Mouse (Mus musculus) embryo, embryonic 10 days (tissue): ENCODE results near the gene Lrrc23.

Experiments
- DNase-seq: peaks from one replicate; pipeline ENCODE4 v3.0.0-alpha.2; 2015; ENCODE audit warnings: low spot score

The Lrrc23 gene

DNA sequence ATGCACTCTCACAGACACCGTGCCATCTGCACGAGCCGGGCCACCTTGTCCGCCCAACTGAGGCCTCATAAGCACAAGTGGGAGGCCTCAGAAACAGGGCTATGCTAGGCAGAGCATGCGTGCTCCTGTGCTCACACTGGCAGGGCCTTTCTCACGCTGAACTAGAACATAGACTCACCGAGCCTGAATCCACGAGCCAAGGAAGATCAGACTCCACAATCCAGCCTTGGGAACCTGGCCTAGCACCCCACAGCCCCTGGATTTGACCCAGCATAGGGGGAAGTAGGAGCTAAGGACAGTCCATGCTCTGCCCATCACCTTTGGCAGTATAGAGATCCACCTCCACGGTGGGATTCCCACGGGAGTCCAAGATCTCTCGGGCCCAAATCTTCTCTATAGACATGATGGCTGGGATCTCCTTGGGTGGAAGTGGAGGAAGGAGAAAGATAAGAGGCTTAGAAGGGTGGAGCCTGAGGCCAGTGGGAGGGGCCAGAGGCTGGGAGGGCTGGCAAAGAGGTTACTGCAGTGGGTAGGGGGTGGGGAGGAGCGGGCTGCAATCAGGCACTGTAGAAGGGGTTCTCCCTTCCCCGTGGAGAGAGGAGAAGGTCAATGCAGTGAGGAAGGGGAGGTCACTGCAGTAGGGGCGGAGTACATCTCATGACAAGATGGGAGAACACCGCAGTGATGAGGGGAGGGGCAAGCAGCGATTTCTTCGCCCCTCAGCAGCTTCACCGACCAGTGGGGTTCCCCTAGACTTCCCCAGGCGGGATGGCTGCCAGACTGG lies 11.4 kb downstream of the Lrrc23 start:
- no peak for DNase-seq

DNA sequence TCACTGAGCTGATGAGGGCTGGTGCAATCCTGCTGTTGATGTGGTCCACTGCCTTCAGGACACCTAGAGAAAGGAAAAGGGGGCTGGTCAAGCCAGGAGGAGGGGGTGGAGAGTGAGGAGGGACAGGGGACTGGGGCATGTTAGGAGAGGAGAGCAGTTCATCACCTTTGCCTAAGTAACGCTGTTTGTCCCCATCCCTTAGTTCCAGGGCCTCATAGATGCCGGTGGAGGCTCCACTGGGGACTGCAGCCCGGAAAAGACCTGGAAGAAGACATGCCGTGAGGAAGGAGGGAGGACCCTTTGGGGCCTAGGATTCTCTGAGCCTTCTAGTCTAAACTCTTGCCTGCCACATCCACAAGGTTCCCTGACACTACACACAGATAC lies 12.0 kb downstream of the Lrrc23 start:
- no peak for DNase-seq

DNA sequence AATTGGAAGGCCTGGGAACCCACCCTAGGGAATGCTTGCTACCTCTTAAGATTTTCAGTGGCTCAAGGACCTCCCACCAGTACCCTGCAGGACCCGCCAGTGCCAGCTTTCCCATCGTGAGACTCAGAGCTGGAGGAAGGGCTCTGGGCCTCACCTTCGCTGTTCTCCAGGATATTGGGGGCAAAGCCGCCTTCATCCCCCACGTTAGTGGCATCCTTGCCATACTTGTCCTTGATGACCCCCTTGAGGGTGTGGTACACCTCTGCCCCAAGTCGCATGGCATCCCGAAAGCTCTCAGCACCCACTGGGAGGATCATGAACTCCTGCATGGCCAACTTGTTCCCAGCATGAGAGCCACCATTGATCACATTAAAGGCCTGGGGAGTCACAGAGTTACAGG lies 13.6 kb downstream of the Lrrc23 start:
- DNase-seq, result no peak

DNA sequence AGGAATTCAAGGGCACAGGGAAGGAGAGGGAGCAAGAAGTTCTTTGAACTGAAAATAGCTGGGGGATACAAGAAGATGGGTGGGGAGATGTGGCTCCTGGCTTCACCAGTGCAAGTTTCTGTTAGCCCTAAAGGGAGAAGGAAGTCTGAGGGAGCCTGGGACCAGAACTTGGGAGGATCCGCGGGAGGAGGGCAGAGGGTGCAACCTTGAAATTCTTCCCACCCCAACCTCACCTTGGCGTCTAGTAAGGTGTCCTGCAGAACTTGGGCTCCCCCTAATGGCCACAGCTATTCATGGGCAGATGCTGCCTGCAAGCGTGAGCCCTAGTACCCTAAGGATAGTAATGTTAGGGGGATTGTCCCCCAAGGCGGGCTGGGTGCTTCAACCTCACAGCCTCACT lies 20.3 kb downstream of the Lrrc23 start:
- DNase-seq, result peak; percentile 89

DNA sequence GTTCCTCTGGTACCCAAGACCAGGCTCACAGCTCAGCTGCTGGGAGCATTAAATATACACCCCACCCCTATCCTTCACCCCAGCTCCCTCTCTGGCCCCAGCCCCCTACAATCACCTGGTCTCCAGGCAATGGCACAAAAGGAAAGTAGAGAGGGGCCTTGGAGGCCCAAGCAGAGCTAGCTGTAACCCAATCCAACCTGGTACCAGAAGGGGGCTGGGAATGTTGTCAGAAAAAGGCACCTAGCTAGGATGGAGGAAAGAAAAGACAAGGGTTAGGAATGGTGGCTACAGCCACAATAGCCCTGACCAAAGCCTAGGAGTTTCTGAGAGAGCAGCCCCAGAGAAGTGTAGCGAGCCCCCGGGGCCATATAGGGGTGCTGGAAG lies 20.7 kb downstream of the Lrrc23 start:
- DNase-seq, result no peak

DNA sequence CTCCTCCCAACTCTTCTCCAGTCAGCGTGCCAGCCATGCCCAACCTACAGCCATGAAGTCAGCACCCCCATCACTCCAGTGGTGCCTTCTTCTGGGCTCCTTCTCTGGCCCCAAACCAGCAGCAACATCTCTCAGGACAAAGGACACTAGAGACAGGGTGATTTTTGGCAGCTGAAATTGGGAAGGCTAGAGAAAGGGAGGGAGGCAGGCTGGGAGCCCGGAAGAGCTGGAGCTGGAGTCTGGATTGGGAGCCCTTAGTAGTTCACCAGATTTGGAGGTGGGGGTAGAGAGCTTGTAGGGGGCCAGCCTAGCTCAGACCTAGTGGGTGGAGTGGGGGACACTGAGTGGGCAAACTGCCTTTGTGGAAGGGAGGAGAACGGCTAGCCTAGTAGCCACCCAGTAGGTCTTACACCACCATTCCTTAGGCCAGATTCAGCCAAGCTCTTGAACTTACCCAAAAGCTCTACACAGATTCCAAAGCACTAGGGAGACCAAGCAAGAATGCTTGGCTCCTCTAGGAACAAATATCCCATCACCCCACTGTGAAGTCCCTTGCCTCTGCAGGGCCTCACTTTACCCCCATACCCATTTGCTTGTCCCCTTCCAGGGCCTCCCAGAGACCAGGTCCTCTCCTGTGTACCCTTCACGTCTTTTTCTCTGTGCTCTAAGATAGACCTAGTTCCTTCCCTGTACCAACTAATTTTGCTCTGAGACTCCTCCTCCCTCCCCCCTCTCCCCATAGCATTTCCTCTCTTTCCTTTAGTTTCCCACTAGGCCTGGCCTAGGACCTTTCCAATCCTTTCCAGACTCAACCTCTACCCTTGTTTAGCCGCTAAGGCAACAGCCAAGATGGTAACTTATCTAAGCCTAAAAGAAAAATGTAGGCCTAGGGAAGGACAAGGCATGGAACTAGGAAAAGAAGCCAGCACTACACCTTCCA lies 21.3 kb downstream of the Lrrc23 start:
- peak; percentile 59 for DNase-seq

DNA sequence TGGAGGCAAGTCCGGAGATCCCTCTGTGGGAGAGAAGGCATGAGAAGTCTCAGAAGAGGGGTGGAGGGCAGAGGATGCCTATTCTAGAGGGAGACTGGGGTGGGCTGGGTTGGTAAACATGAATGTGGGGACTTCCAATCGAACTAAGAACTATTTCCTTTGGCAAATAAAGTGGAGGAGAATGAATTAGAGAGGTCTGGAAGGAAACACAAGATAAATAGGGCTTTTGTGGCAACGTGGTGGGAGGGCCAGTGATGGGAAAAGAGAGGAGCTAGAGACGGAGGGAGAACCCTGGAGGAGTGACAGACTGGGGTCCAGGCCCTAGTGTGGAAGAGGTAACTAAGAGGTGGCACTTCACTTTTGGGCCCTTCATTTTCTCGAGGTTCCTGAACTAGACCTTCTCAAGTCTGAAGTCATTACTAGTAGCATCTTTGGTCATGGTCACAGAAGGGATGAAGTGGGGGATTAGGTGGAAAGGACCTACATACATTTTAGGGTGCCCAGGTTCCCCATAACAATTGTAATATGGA lies 22.1 kb downstream of the Lrrc23 start:
- DNase-seq, result no peak

DNA sequence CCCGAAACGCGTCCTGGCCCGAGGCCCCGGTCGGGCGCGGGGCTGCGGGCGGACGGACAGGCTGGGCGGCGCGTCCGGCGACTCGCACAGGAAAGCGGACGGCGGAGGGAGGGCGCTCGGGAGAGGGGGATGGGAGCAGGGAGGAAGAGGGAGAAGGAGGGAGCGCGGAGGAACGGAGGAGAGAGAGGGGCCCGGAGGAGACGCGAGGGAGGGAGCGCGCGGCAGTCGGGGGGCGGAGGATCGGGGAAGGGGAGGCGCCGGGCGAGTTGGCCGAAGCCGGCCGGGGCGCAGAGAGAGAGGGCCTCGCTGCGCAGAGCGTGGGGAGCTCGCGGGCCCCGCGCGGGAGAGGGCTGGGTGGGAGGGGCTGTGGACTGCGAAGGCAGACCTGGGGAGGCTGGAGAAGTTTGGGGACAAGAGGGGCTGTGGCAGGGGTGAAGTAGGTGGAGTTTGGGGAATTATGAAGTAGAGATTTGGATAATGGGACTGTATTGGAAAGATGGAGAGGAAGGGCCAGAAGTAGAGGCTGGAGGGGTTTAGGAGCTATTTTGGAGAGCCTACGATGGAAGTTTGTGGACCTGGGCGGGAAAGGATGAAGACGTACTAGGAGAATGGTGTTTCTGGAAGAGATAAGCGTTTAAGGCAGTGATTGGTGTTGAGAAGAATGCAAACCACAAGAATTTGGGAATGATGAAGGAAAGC lies 22.7 kb downstream of the Lrrc23 start:
- DNase-seq, result peak; percentile 84

DNA sequence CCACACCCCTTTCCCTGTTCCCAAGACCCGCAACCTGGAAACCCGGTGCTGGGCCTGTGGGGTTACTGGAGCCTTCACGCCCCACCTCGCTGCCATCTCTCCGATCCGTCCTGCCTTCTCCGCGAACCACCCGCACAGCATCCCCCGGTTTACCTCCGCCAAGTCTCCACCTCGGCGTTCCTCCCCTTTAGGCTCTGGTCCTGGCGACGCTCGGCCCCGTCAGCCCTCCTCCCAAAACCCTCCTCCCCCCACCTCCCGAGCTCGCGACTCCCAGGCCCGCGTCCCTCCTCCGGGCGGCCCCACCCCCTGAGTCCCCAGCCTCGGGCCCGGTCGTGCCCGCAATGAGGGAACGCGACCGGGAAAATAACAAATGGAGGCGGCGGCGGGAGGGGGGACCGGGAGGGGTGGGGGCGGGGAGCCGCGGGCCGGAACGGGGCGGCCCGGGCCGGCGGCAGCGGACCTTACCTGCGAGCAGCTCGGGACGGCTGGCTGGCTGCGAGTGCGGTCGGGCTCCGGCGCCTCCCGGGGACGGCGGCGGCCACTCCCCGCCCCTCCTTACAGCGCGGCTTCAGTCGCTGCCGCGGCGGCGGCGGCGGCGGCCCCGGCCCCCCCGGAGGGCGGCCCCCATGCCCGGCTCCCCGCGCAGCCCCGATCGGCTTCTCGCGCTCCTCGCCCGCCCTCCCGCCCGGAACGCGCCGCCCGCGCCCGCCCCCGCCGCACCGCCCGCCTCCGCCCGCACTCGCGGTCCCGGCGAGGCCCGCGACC lies 23.5 kb downstream of the Lrrc23 start, which contains the start of the genes Gm45234 and Atn1:
Gene Gm45234 (minus strand): TSS at position 191 of the 765 bp plus-strand sequence.
Gene Atn1 (minus strand): TSS at position 694 of the 765 bp plus-strand sequence.
- peak; percentile 75 for DNase-seq

DNA sequence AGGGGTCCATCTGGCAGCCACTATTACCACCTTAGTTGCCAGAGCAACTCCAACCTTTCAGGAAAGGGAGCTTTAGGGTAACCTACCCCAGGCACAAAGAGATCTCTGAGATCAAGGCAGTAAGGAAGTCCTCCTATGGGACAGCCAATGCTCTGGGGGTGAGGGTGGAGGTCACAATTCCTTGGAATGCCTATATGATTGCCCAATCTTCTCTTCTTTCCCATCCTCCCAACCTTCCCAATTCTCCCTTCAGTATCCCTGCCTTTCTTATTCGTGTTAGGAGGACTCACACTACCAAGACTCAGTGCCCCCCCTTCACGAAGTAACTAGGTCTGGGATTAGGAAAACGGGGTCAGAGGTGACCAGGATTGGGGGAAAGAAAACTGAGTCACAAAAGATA lies 24.2 kb downstream of the Lrrc23 start:
- no peak for DNase-seq

DNA sequence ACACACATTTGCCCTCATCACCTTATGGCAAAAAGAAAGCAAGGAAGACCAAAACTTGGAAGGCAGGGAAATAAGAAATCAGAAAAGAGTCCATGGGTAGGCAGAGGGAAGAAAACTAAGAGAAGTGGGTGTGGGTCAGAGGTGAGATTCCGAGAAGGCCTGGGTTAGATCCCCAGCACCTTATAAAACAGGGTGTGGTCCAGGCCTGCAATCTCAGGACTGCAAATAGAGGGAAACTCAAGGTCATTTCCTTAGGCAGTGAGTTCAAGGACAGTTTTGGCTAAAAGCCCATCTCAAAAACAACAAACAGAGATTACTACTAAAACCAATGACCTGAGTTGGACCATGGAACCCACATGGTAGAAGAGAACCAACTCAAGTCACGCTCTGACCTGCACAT lies 25.7 kb downstream of the Lrrc23 start:
- DNase-seq, result no peak

DNA sequence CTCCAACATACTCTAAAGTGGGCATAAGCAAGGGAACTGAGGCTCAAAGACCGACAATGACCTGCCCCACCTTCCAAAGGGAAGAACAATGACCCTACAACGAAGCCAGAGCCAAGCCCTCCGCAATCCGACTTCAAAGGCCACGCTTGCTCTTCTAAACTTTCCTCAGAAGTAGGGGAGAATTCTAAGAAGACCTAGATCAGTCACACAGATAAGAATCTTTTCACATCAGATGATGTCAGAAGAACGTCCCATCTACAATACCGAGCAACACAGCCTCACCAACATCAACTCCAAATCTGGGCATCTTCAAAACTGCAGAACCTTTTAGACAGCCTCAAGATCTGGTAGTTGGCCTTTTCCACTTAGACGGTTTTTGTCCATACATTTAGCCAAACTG lies 29.1 kb downstream of the Lrrc23 start:
- no peak for DNase-seq

DNA sequence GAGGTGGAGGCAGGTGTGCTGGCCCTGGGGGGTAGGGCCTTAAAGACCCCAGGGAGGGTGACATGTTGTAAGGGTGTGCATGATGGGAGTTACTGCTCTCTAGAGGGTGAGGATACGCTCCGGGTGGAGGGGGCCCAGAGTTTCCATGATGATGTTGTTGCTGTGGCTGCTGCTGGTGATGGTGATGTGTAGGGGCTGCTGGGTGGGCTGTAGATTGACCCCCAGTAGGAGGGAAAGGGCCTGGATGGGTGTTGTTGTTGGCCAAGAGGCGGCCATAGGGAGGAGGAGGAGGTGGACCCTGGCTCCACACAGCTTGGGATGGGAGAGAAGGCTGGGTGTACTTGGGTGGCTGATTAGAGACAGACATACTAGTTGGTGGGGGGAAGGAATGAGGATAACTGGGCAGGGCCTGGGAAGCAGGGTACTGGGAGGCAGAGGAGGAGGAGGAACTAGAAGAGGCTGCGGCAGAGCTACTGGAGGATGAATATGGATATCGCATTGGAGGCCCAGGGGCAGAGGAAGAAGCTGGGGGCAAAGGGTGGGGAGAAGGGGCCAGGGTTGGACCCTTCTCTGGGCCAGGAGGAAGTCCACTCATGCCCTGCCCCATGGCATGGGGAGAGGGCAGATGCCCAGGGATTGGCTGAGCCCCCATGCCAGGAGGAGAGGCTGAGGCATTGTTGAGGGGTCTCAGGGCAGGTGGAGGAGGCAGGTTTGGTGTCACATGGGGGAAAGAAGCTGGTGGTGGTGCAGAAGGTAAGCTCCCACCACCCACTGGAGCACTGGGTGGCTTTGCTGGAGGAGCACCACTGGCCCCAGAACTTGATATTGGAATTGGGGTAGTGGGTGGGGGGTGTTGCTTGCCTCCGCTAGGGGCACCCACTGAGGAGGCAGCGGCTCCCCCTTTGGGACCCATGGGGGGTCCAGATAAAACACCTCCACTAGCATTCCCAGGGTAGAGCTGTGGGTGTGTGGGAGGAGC lies 32.6 kb downstream of the Lrrc23 start:
- no peak for DNase-seq

DNA sequence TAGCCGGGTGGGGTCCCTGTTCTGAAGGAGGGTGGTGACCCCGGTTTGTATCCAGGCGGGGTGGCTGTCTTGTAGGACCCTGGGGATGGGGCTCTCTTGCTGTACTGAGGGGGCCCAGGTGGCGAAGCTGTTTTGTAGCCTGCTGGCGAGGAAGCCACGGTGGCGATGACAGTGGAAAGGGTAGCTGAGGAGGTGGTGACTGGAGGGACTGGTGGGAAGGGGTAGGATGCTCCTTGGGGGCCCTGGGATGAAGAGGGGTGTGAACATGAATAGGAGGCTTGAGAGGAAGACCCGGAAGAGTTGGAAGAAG lies 33.3 kb downstream of the Lrrc23 start:
- DNase-seq, result peak; percentile 36

DNA sequence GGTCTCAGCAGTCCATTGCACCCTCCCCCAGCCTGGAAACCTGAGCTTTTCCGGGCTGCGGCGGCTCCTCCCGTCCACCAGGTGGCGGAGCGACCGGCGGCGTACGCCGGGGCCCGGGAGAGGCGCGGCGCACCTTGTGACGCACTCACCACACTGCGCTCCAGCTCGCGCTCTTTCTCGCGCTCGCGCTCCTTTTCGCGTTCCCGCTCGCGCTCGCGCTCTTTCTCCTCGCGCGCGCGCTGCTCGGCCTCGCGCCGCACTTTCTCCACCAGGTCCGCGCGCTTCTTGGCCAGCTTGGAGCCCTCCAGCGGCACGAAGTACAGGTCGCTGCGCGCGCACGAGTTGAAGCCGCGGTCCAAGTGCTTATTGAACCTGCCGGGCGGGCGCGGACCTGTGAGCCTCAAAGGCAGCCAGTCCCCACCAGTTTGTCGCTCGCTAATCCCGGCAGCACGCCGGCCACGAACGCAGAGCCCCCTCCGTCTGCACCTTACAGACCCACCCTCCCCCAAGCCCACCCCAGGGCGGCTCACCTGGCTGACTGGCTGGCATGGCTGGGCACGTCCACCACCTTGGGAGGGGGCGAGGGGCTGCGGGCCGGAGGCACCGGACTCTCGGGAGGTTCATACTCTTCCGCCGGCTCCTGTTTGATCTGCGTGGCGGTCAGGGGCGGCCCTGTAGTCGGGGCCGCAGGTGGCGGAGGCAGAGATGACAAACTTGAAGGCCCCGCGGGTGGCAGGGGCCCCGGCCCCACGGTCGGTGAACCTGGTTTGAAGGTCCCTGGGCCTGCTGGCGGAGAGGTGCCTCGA lies 33.8 kb downstream of the Lrrc23 start:
- peak; percentile 96 for DNase-seq

DNA sequence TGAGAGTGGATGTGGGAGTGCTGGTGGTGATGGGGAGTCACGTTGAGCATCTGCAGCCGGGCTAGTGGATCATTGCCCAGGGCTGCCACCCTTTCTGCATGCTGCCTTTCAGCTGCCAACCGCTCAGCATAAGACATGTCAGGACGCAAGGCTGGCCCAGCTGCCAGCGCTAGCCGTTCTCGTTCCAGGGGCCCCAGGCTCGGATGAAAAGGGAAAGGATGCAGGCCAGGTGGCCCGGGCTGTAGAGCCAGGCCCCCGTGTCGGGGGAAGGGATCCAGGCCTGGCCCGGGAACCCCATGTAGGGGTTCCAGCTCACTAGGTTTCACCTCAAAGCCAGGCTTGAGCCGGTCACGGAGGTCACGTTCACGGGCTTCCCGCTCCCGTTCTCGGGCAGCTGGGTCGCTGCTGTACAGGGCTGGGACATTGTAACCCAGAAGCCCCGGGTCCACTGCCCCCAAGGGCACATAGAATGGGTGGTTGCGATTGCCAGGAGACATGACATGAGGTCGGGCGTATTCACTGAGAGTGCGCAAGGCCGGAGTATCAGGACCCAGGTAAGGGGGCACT lies 34.7 kb downstream of the Lrrc23 start:
- no peak for DNase-seq

DNA sequence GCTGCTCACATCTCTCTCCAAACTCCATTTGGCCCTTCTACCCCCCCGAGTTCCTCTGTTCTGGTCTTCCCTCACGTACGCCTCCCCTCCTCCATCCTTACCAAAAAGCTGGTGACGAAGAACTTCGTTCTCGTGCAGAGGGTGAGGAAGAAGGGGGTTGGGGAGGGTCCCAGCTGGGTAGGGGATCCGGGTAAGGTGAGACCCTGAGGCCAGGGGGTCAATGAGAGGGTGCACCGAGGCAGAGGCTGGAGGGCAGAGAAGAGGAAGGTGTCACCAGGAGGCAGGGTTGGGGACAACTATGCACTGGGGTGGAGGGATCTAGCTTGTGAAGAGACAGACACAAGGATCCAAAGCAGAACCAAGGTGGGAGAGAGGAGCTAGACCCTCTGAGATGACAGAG lies 35.9 kb downstream of the Lrrc23 start:
- no peak for DNase-seq

DNA sequence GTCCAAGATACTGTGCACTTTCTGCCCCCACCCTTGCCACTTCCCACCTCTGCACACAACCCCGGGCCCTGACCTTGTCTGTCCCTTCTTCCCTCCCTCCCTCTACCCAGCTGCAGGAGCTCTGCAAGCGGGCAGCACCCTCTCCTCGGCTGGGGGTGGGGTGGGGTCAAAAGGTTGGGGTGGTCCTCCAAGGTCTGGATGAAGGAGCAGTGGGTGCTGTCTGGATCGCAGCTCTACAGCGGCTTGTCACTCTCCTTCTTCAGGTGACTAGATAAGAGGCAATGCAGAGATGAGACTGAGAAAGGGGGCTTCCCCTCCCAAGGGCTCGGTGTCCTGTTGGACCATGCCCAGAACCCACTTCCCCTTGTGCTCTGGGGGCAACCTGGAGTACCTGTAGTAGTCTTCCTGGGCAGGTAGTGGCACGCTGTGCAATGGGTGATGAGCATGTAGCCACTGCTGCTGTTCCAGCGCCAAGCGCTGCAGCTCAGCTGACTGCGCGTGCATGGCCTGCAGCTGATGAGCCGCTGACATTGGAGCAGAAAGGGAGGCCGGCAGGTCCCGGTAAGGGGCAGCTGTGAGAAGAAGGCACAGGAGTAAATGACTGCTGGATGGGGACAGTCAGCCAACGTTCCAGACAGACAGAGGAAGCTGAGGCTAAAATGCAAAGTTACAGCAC lies 36.5 kb downstream of the Lrrc23 start:
- no peak for DNase-seq

DNA sequence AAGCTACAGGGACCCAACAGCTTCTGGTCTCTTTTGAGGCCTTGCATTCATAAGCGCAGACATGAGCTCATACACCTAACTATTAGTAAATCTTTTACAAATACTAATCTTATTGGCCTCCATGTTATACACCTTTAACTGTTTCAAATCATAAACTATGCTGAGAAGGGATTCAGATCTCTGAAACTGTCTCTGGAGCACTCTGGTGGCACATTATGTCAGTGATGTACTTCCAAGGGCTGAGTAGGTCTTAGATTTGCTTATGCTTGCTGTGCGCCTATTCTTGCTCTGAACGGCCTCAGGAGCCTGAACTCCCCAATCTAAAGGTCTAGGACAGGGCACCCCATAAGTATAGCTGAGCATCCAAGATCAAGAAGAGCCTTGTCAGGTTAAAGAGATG lies 37.7 kb downstream of the Lrrc23 start:
- no peak for DNase-seq
